Mouse (Mus musculus): ENCODE results near the gene Map1s.

DNA sequence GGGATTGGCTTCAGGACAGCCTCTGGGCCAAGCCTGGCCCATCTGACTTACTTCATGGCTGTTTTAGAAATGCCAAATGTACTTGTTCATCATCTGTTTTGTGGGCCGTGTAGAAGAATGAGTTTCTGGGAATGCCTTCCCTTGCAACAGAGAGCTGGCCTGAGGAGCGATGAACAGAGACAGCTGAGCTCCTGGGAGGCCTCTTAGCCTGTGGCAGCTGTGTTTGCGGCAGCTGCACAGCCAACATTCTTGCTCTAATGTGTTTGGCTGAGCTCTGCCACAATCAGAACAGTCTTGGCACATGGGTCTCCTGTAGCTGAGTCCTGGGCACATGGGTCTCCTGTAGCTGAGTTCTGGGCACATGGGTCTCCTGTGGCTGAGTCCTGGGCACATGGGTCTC, 22.4 kb downstream of the Map1s start:
- TF ChIP-seq POLR2A (IDR thresholded peaks at IDR 0.05; ENCODE audit: control insufficient read depth, low read depth, low read length) (no peak), CTCF (IDR thresholded peaks at IDR 0.05; ENCODE audit: control insufficient read depth, insufficient read depth, insufficient replicate concordance, low read depth, low read length) (no peak)
